Mouse (Mus musculus): ENCODE measurements around the gene Inhbe.
A peak's percentile ranks its signal among the peaks of the same experiment; 100 is the strongest.
"Not testable (repeated sequence)": the region's sequence is repeated elsewhere in the genome, so short reads cannot be mapped to it uniquely, and the experiment has no call there.

Gene Inhbe

GRCm38 (mm10) chr10:127323131-127323855, 30.9 kb downstream of the Inhbe start:
- no peak for DNase-seq (ENCODE audit: low read depth, low spot score)

- DNase-seq (ENCODE audit: low read depth, low spot score), result no peak
These were observed 31.5 kb downstream of the Inhbe start for GRCm38 (mm10) chr10:127322669-127323068.

- no peak for DNase-seq (ENCODE audit: low read depth, low spot score)
These were observed 32.0 kb downstream of the Inhbe start for GRCm38 (mm10) chr10:127322178-127322577.

GRCm38 (mm10) chr10:127321621-127322020, 32.6 kb downstream of the Inhbe start, which contains the start of gene Arhgap9:
TSS of gene Arhgap9 (plus strand) at chr10:127321964.
- DNase-seq (ENCODE audit: low read depth, low spot score), result no peak

- no peak for DNase-seq (ENCODE audit: low read depth, low spot score)
These were observed 34.2 kb downstream of the Inhbe start for GRCm38 (mm10) chr10:127319969-127320368.

GRCm38 (mm10) chr10:127318009-127318408, 36.2 kb downstream of the Inhbe start:
- no peak for DNase-seq (ENCODE audit: low read depth, low spot score)

GRCm38 (mm10) chr10:127317277-127317676, 36.9 kb downstream of the Inhbe start:
- no peak for DNase-seq (ENCODE audit: low read depth, low spot score)

- not testable (repeated sequence) for DNase-seq (ENCODE audit: low read depth, low spot score)
These were observed 39.3 kb downstream of the Inhbe start for GRCm38 (mm10) chr10:127314950-127315349.

- DNase-seq (ENCODE audit: low read depth, low spot score), result not testable (repeated sequence)
These were observed 40.7 kb downstream of the Inhbe start for GRCm38 (mm10) chr10:127313516-127313915.

GRCm38 (mm10) chr10:127312858-127313257, 41.4 kb downstream of the Inhbe start:
- DNase-seq (ENCODE audit: low read depth, low spot score), result no peak

- peak; percentile 79 for DNase-seq (ENCODE audit: low read depth, low spot score)
These were observed 41.9 kb downstream of the Inhbe start for GRCm38 (mm10) chr10:127312356-127312676.

GRCm38 (mm10) chr10:127311476-127312355, 42.5 kb downstream of the Inhbe start, which contains the start of gene Mars:
TSS of gene Mars (minus strand) at chr10:127311786.
- DNase-seq (ENCODE audit: low read depth, low spot score), result peak; percentile 96

- no peak for DNase-seq (ENCODE audit: low read depth, low spot score)
These were observed 43.4 kb downstream of the Inhbe start for GRCm38 (mm10) chr10:127310523-127311475.

GRCm38 (mm10) chr10:127309167-127309566, 45.0 kb downstream of the Inhbe start:
- not testable (repeated sequence) for DNase-seq (ENCODE audit: low read depth, low spot score)

GRCm38 (mm10) chr10:127303136-127303535, 51.1 kb downstream of the Inhbe start:
- no peak for DNase-seq (ENCODE audit: low read depth, low spot score)

GRCm38 (mm10) chr10:127300361-127300760, 53.9 kb downstream of the Inhbe start:
- DNase-seq (ENCODE audit: low read depth, low spot score), result no peak

Measured in retina, postnatal 7 days (tissue).